ENCODE assay signal across 25 mouse cellular contexts in the genomic region with DNA sequence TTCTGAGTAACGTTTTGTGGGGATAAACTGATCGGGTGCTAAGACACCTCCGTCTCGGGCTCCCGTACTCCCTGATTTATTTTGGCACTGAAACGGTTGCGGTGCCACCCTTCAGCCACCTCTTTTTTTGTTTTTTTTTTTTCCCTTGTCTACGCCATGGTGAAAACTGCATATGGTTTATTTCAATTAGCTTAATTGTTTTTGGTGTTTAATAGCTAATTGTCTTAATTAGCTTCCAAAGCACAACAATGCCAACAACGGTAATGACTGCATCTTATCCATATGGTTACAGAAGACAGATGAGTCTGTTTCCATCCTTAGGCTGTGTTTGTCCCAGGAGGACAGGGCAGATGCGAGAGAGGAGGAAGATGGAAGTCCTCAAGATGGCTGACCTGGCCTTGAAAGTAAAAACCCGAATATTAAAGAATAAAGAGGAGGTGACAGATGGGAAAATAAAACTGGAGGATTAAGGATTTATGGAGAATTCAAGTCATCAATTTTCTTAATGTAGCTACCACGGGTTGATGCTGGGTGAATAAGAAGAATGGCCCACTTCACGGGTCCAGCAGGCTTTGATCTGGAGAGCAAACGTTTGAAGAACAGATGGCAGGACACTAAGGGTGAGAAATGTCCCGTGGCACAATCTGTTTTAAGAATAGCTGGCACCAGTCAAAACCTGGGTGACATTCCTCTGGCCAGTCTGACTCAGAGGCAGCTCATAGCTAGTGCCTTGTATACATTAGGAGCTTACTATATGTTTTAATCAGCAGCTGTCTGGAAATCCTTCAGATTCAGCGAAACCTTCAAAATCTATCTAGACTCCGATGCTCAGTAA. TPM values are rescaled to one million over a fixed set of nuclear protein-coding genes. Genes with fewer than 3 reads are reported as not detected.
DNase-seq lines count a peak whose midpoint lies in the region; ATAC-seq and TF ChIP-seq lines count a peak whose summit lies in the region.
"Had no signal": no experiment of that assay in that cellular context is flagged by ENCODE, and none has a peak within 500 bp of the region (broad histone marks: within the 10 kb centered on the region; RNA-seq: fewer than 3 reads in every experiment).

No protein-coding gene starts in this region.

- WGBS in forebrain, embryonic 14.5 days, result 53% methylated on average over 17 of the region's 17 CpGs
- 85% methylated on average over 17 of the region's 17 CpGs for WGBS in forebrain, embryonic 11.5 days
- WGBS in hindbrain, embryonic 15.5 days, result 55% methylated on average over 17 of the region's 17 CpGs
- WGBS in hindbrain, embryonic 12.5 days, result 74% methylated on average over 17 of the region's 17 CpGs
- WGBS in heart, embryonic 12.5 days, result 77% methylated on average over 17 of the region's 17 CpGs

- H3K4me1 ChIP-seq in forebrain, embryonic 14.5 days (ENCODE audit: control insufficient read depth, insufficient read depth, low read length), result no peaks in the 10 kb centered on the region
- no peaks in the 10 kb centered on the region for H3K4me1 ChIP-seq in forebrain, embryonic 11.5 days (replicated peaks; ENCODE audit: control insufficient read depth, insufficient read depth, low read length)
- 0 out of 2 replicates have a peak, but pooled peaks cover 3% of the 10 kb centered on the region for H3K4me1 ChIP-seq in hindbrain, embryonic 15.5 days (replicated peaks)
- H3K4me1 ChIP-seq in hindbrain, embryonic 12.5 days, result no peaks in the 10 kb centered on the region
- H3K4me1 ChIP-seq in heart, embryonic 12.5 days (replicated peaks), result peaks cover 16% of the 10 kb centered on the region
- H3K4me1 ChIP-seq: limb, embryonic 15.5 days; lung, embryonic 15.5 days; midbrain, embryonic 15.5 days had no signal

- H3K27me3 ChIP-seq in forebrain, embryonic 14.5 days (replicated peaks; ENCODE audit: control insufficient read depth, insufficient read depth, low read length), result no peaks in the 10 kb centered on the region
- no peaks in the 10 kb centered on the region for H3K27me3 ChIP-seq in forebrain, embryonic 11.5 days (ENCODE audit: control insufficient read depth, insufficient read depth, low read length)
- H3K27me3 ChIP-seq in hindbrain, embryonic 15.5 days, result no peaks in the 10 kb centered on the region
- no peaks in the 10 kb centered on the region for H3K27me3 ChIP-seq in hindbrain, embryonic 12.5 days
- no peaks in the 10 kb centered on the region for H3K27me3 ChIP-seq in heart, embryonic 12.5 days (replicated peaks)
- H3K27me3 ChIP-seq: heart, embryonic 13.5 days; limb, embryonic 15.5 days; midbrain, embryonic 15.5 days had no signal

- H3K9ac ChIP-seq in forebrain, embryonic 14.5 days (ENCODE audit: low read length), result no peak overlapping the region
- no peak overlapping the region for H3K9ac ChIP-seq in forebrain, embryonic 11.5 days (ENCODE audit: low read length)
- no peak overlapping the region for H3K9ac ChIP-seq in hindbrain, embryonic 15.5 days
- no peak overlapping the region for H3K9ac ChIP-seq in hindbrain, embryonic 12.5 days
- H3K9ac ChIP-seq in heart, embryonic 12.5 days, result no peak overlapping the region
- H3K9ac ChIP-seq: heart, embryonic 13.5 days; limb, embryonic 15.5 days; liver, embryonic 14.5 days; lung, embryonic 15.5 days; midbrain, embryonic 15.5 days had no signal

- no peaks in the 10 kb centered on the region for H3K36me3 ChIP-seq in forebrain, embryonic 14.5 days (ENCODE audit: control insufficient read depth, insufficient read depth, low read length)
- H3K36me3 ChIP-seq in forebrain, embryonic 11.5 days (ENCODE audit: control insufficient read depth, insufficient read depth, low read length), result no peaks in the 10 kb centered on the region
- H3K36me3 ChIP-seq in hindbrain, embryonic 15.5 days, result no peaks in the 10 kb centered on the region
- H3K36me3 ChIP-seq in hindbrain, embryonic 12.5 days, result no peaks in the 10 kb centered on the region
- no peaks in the 10 kb centered on the region for H3K36me3 ChIP-seq in heart, embryonic 12.5 days
- H3K36me3 ChIP-seq: heart, embryonic 13.5 days; limb, embryonic 15.5 days; lung, embryonic 15.5 days; midbrain, embryonic 15.5 days had no signal

- peak; percentile 57; the same call in 1 of the 2 replicates for ATAC-seq in forebrain, embryonic 14.5 days
- ATAC-seq in forebrain, embryonic 11.5 days (replicated peaks; ENCODE audit: low FRiP score), result no peak
- ATAC-seq in hindbrain, embryonic 15.5 days (ENCODE audit: low FRiP score, low read depth), result no peak
- no peak for ATAC-seq in hindbrain, embryonic 12.5 days (ENCODE audit: low FRiP score)
- ATAC-seq in heart, embryonic 12.5 days (ENCODE audit: insufficient number of reproducible peaks, low FRiP score), result no peak
- ATAC-seq: CD4-positive, CD25-positive, alpha-beta regulatory T cell, adult 4 months; midbrain, embryonic 15.5 days had no signal

- no peak overlapping the region for H3K27ac ChIP-seq in forebrain, embryonic 14.5 days (ENCODE audit: low read depth, low read length)
- no peak overlapping the region for H3K27ac ChIP-seq in forebrain, embryonic 11.5 days (ENCODE audit: low read depth, low read length)
- H3K27ac ChIP-seq in hindbrain, embryonic 15.5 days (replicated peaks), result 0 out of 2 replicates have a peak overlapping the region, but pooled peaks have one; percentile 20
- H3K27ac ChIP-seq in hindbrain, embryonic 12.5 days, result no peak overlapping the region
- H3K27ac ChIP-seq in layer of hippocampus, adult 2 months, result no peak overlapping the region
- no peak overlapping the region for H3K27ac ChIP-seq in heart, embryonic 12.5 days (ENCODE audit: poor library complexity, severe bottlenecking)
- H3K27ac ChIP-seq: heart, embryonic 13.5 days; left cerebral cortex, adult 2 months; limb, embryonic 15.5 days; liver, embryonic 14.5 days; lung, embryonic 15.5 days; midbrain, embryonic 15.5 days had no signal

- no peak overlapping the region for H3K4me2 ChIP-seq in forebrain, embryonic 14.5 days (ENCODE audit: low read length)
- H3K4me2 ChIP-seq in forebrain, embryonic 11.5 days (ENCODE audit: low read depth, low read length, severe bottlenecking), result no peak overlapping the region
- no peak overlapping the region for H3K4me2 ChIP-seq in hindbrain, embryonic 15.5 days
- H3K4me2 ChIP-seq in hindbrain, embryonic 12.5 days (replicated peaks), result no peak overlapping the region
- no peak overlapping the region for H3K4me2 ChIP-seq in heart, embryonic 12.5 days
- H3K4me2 ChIP-seq: heart, embryonic 13.5 days; limb, embryonic 15.5 days; lung, embryonic 15.5 days; midbrain, embryonic 15.5 days had no signal

- no peak overlapping the region for H3K4me3 ChIP-seq in forebrain, embryonic 14.5 days (ENCODE audit: low read depth, low read length)
- H3K4me3 ChIP-seq in forebrain, embryonic 11.5 days (ENCODE audit: low read depth, low read length), result no peak overlapping the region
- no peak overlapping the region for H3K4me3 ChIP-seq in hindbrain, embryonic 15.5 days
- H3K4me3 ChIP-seq in hindbrain, embryonic 12.5 days, result no peak overlapping the region
- no peak overlapping the region for H3K4me3 ChIP-seq in layer of hippocampus, adult 2 months
- no peak overlapping the region for H3K4me3 ChIP-seq in heart, embryonic 12.5 days
- H3K4me3 ChIP-seq: heart, embryonic 13.5 days; left cerebral cortex, adult 2 months; limb, embryonic 15.5 days; lung, embryonic 15.5 days; midbrain, embryonic 15.5 days had no signal

- peak; percentile 63 for DNase-seq in forebrain, embryonic 14.5 days (ENCODE audit: low spot score)
- no peak for DNase-seq in forebrain, embryonic 11.5 days (ENCODE audit: low spot score)
- peak; percentile 74 for DNase-seq in cerebellum, adult 11-12 months
- DNase-seq in cerebellum, postnatal 25 days, result peak; percentile 72 to 73
- DNase-seq in layer of hippocampus, adult 2 months (ENCODE audit: low spot score in 2 of 2), result no peak
- DNase-seq: adrenal gland, postnatal 14 days; gastrocnemius, postnatal 10 days; heart, postnatal 14 days; kidney, adult 11 months; kidney, postnatal 4 days; lung, postnatal 36 days; thymus, adult 18-20 months; thymus, postnatal 36 days had no signal

- H3K9me3 ChIP-seq in forebrain, embryonic 14.5 days (replicated peaks; ENCODE audit: control insufficient read depth, low read length), result no peaks in the 10 kb centered on the region
- no peaks in the 10 kb centered on the region for H3K9me3 ChIP-seq in forebrain, embryonic 11.5 days (ENCODE audit: control insufficient read depth, low read length)
- H3K9me3 ChIP-seq in hindbrain, embryonic 15.5 days, result no peaks in the 10 kb centered on the region
- H3K9me3 ChIP-seq in hindbrain, embryonic 12.5 days (replicated peaks), result no peaks in the 10 kb centered on the region
- H3K9me3 ChIP-seq in heart, embryonic 12.5 days (replicated peaks), result 0 out of 2 replicates have a peak, but pooled peaks cover 4% of the 10 kb centered on the region
- H3K9me3 ChIP-seq: heart, embryonic 13.5 days; limb, embryonic 15.5 days; lung, embryonic 15.5 days; midbrain, embryonic 15.5 days had no signal

- TF ChIP-seq CTCF in layer of hippocampus, adult 2 months (conservative IDR thresholded peaks at IDR 0.05), result no peak

RNA-seq across cellular contexts. Expression of gene Slc4a3, which starts 28.6 kb away (rescaled TPM):
- polyA plus RNA-seq in forebrain, embryonic 14.5 days (2014; fragmentation: Nextera tagmentation; extraction: Ambion mirVana), result 12.6 and 18.7 TPM in 2 replicates
- polyA plus RNA-seq in forebrain, embryonic 11.5 days (2014; fragmentation: Nextera tagmentation; extraction: Ambion mirVana), result 13.3 and 15.7 TPM in 2 replicates
- polyA plus RNA-seq in hindbrain, embryonic 15.5 days (2015; fragmentation: Nextera tagmentation; extraction: Ambion mirVana), result 72.4 and 77.2 TPM in 2 replicates
- polyA plus RNA-seq in hindbrain, embryonic 12.5 days (2016; fragmentation: Nextera tagmentation; extraction: Ambion mirVana), result 36.9 and 38.6 TPM in 2 replicates
- 100 to 1,000 TPM; 106 to 110 TPM for total RNA-seq in layer of hippocampus, adult 2 months (2021)
- 32.6 and 35.7 TPM in 2 replicates for polyA plus RNA-seq in heart, embryonic 12.5 days (2016; fragmentation: Nextera tagmentation; extraction: Ambion mirVana)
- total RNA-seq: granulocyte monocyte progenitor cell, adult 5-6 weeks; megakaryocyte-erythroid progenitor cell, adult 5-6 weeks had no signal
- polyA plus RNA-seq: CD4-positive, CD25-positive, alpha-beta regulatory T cell, adult 4 months had no signal

RNA-seq across cellular contexts. Expression of gene Stk11ip, which starts 53.4 kb away (rescaled TPM):
- 8.7 and 10.7 TPM in 2 replicates for polyA plus RNA-seq in forebrain, embryonic 14.5 days (2014; fragmentation: Nextera tagmentation; extraction: Ambion mirVana)
- 23.9 and 27.6 TPM in 2 replicates for polyA plus RNA-seq in forebrain, embryonic 11.5 days (2014; fragmentation: Nextera tagmentation; extraction: Ambion mirVana)
- 20.1 and 21.0 TPM in 2 replicates for polyA plus RNA-seq in hindbrain, embryonic 15.5 days (2015; fragmentation: Nextera tagmentation; extraction: Ambion mirVana)
- 25.7 and 29.3 TPM in 2 replicates for polyA plus RNA-seq in hindbrain, embryonic 12.5 days (2016; fragmentation: Nextera tagmentation; extraction: Ambion mirVana)
- total RNA-seq in layer of hippocampus, adult 2 months (2021), result 10 to 100 TPM; 25.6 to 27.4 TPM
- polyA plus RNA-seq in heart, embryonic 12.5 days (2016; fragmentation: Nextera tagmentation; extraction: Ambion mirVana), result 20.5 and 20.9 TPM in 2 replicates

Comparison
In these comparisons a context has a peak if more than half of its experiments do, and no peak if none do; other contexts are left out.
1. DNase-seq: peak in forebrain, embryonic 14.5 days (single experiment), cerebellum, adult 11-12 months (single experiment) and cerebellum, postnatal 25 days (2 of 2); none in forebrain, embryonic 11.5 days (single experiment) and layer of hippocampus, adult 2 months (0 of 2).